Mouse (Mus musculus): ENCODE measurements around the gene Lta. TPM values are rescaled to one million over a fixed set of nuclear protein-coding genes. Genes with fewer than 3 reads are reported as not detected.

Lta gene
- polyA plus RNA-seq, 1 experiment from 2014 or later, result not detected

DNA sequence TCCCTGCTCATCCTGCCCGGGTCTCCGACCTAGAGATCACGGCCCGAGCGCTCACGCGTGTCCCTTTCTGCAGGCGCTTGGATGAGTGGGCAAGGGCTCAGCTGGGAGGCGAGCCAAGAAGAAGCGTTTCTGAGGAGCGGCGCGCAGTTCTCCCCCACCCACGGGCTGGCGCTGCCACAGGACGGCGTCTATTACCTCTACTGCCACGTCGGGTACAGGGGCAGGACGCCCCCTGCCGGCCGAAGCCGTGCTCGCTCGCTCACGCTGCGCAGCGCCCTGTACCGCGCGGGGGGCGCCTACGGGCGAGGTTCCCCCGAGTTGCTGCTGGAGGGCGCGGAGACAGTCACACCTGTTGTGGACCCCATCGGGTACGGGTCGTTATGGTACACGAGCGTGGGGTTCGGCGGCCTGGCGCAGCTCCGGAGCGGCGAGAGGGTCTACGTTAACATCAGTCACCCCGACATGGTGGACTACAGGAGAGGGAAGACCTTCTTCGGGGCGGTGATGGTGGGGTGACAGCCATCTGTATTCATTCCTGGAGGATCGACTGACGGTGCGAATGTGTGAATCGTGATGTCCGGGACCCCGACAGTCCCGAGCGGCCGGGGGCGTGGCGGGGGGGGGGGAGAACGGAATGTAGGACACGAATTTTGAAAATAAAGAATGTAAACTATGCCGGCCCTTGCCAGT lies 9.4 kb downstream of the Lta start:
- TF ChIP-seq CTCF (IDR thresholded peaks at IDR 0.05; ENCODE audit: low read depth), result peak; percentile 87
- Histone ChIP-seq H3K9ac (ENCODE audit: low read depth, low read length) (peak overlapping the region; percentile 56), H3K4me2 (ENCODE audit: low read length) (peak overlapping the region; percentile 91), H3K4me1 (replicated peaks; ENCODE audit: insufficient read depth, low read length) (peaks cover 3% of the 10 kb centered on the region; the same call in 1 of the 2 replicates), H3K36me3 (ENCODE audit: insufficient read depth, low read length) (no peaks in the 10 kb centered on the region), H3K27me3 (ENCODE audit: insufficient read depth, low read length) (peaks cover 7% of the 10 kb centered on the region; the same call in 1 of the 2 replicates), H3K9me3 (replicated peaks; ENCODE audit: low read length) (no peaks in the 10 kb centered on the region), H3K27ac (no peak overlapping the region), H3K4me3 (replicated peaks; ENCODE audit: low read depth, low read length) (peak overlapping the region; percentile 43)
- peak; percentile 77 for DNase-seq (ENCODE audit: low spot score)
- peak; percentile 74 for ATAC-seq (replicated peaks; ENCODE audit: low FRiP score, low read depth)
- 1% methylated on average over 66 of the region's 66 CpGs for WGBS

DNA sequence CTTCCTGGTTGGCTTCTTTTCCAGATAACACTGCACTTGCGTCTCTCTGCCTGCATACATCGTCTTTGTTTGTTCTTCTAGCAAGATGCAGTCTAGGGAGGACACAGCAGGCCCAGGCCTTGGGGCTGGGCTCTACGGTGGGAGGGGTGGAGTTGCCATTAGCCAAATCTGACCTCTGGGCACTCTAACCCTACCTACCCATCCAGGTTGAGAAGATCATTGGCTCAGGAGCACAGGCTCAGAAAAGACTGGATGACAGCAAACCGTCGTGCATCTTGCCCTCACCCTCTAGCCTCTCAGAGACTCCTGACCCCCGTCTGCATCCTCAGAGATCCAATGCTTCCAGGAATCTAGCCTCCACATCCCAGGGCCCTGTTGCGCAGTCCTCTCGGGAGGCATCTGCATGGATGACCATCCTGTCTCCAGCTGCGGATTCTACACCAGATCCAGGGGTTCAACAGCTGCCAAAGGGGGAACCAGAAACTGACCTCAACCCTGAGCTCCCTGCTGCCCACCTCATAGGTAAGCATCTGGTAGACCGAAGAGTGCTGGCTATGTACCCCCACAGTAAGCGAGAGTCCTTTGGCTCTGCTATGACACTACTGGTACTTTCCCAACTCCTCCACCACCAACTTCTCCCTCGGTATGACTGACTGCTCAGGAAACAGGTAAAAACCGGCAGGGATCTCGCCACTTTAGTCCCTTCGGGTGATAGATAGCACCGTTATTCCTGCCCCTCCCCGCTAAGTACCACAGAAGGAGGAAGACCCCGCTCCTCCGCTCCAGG lies 10.1 kb downstream of the Lta start:
- 0 out of 2 replicates have a peak overlapping the region, but pooled peaks have one; percentile 10 for H3K9ac ChIP-seq (ENCODE audit: low read depth, low read length)
- H3K36me3 ChIP-seq (ENCODE audit: insufficient read depth, low read length), result no peaks in the 10 kb centered on the region
- ATAC-seq (replicated peaks; ENCODE audit: low FRiP score, low read depth), result no peak
- no peak overlapping the region for H3K27ac ChIP-seq
- H3K4me1 ChIP-seq (replicated peaks; ENCODE audit: insufficient read depth, low read length), result peaks cover 3% of the 10 kb centered on the region; the same call in 1 of the 2 replicates
- H3K4me3 ChIP-seq (replicated peaks; ENCODE audit: low read depth, low read length), result peak overlapping the region; percentile 43
- DNase-seq (ENCODE audit: low spot score), result no peak
- peaks cover 7% of the 10 kb centered on the region; the same call in 1 of the 2 replicates for H3K27me3 ChIP-seq (ENCODE audit: insufficient read depth, low read length)
- TF ChIP-seq CTCF (IDR thresholded peaks at IDR 0.05; ENCODE audit: low read depth), result no peak
- peak overlapping the region; percentile 91 for H3K4me2 ChIP-seq (ENCODE audit: low read length)
- WGBS, result 38% methylated on average over 19 of the region's 19 CpGs
- H3K9me3 ChIP-seq (replicated peaks; ENCODE audit: low read length), result no peaks in the 10 kb centered on the region

DNA sequence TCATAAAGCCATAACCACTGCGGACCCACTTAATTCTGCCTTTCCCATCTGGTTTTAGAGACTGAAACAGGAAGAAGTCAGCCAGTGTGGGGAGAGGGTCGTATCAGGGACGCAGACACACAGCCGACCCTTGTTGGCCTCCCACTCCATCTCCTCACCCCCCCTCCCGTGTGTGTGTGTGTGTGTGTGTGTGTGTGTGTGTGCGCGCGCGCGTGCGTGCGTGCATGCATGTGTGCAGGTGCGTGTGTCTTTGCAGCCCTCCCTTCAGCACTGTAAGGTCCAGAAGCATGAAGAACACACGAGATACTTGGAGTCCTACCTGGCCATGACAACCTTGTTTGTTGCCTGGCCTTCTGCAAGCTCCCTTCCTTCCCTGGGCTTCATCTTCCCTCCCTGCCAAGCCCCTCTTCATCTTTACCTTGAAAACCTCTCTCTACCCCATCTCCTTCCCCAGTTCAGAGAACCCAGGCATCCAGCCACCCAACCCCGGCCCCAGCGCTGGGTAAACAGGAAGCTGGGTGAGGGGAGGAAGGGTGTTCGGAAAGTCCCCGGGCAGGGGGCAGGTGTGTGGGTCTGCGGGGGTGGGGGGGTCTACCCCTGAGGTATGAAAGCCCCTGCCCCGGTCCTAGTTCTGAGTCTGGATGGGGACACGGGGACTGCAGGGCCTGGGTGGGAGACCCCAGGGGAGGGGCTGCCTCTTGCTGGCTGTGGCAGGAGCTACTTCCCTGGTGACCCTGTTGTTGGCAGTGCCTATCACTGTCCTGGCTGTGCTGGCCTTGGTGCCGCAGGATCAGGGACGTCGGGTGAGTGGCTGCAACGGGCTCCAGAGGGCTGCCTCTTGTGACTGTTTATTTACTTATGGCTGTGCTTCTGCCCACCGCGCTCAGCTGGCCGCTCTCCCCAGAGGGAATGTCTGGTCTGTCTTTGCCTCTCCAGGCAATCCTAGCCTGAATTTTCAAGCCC lies 11.0 kb downstream of the Lta start, which contains the start of gene Ltb:
Gene Ltb, plus strand, starts transcription at position 559 of the 963 bp plus-strand sequence.
- H3K4me3 ChIP-seq (replicated peaks; ENCODE audit: low read depth, low read length), result peak within 1 kb of the TSS; percentile 43; the same call in 1 of the 2 replicates

GRCm38 (mm10) chr17:35192924-35193323 lies 12.2 kb downstream of the Lta start:
- no peaks in the 10 kb centered on the region for H3K9me3 ChIP-seq (replicated peaks; ENCODE audit: low read length)
- TF ChIP-seq CTCF (IDR thresholded peaks at IDR 0.05; ENCODE audit: low read depth), result no peak
- H3K4me3 ChIP-seq (replicated peaks; ENCODE audit: low read depth, low read length), result no peak overlapping the region
- ATAC-seq (replicated peaks; ENCODE audit: low FRiP score, low read depth) (no peak), DNase-seq (ENCODE audit: low spot score) (no peak)
- no peak overlapping the region for H3K9ac ChIP-seq (ENCODE audit: low read depth, low read length)
- 80% methylated on average over 5 of the region's 5 CpGs for whole genome bisulfite sequencing
- H3K4me1 ChIP-seq (replicated peaks; ENCODE audit: insufficient read depth, low read length), result peaks cover 3% of the 10 kb centered on the region; the same call in 1 of the 2 replicates
- H3K27ac ChIP-seq, result no peak overlapping the region
- no peaks in the 10 kb centered on the region for H3K36me3 ChIP-seq (ENCODE audit: insufficient read depth, low read length)
- H3K27me3 ChIP-seq (ENCODE audit: insufficient read depth, low read length), result peaks cover 7% of the 10 kb centered on the region; the same call in 1 of the 2 replicates
- no peak overlapping the region for H3K4me2 ChIP-seq (ENCODE audit: low read length)

More for the DNA sequence above, 11.0 kb downstream of the Lta start, which contains the start of gene Ltb:
- Histone ChIP-seq H3K9me3 (replicated peaks; ENCODE audit: low read length) (no peaks in the 10 kb centered on the region), H3K27ac (no peak within 1 kb of the TSS), H3K4me1 (replicated peaks; ENCODE audit: insufficient read depth, low read length) (peaks cover 3% of the 10 kb centered on the region; the same call in 1 of the 2 replicates), H3K4me2 (ENCODE audit: low read length) (peak within 1 kb of the TSS; percentile 91), H3K36me3 (ENCODE audit: insufficient read depth, low read length) (no peaks in the 10 kb centered on the region), H3K27me3 (ENCODE audit: insufficient read depth, low read length) (peaks cover 7% of the 10 kb centered on the region; the same call in 1 of the 2 replicates), H3K9ac (ENCODE audit: low read depth, low read length) (0 out of 2 replicates have a peak within 1 kb of the TSS, but pooled peaks have one; percentile 10)
- no peak for TF ChIP-seq CTCF (IDR thresholded peaks at IDR 0.05; ENCODE audit: low read depth)
- WGBS, result 59% methylated on average over 28 of the region's 28 CpGs
- 0 out of 2 replicates have a peak, but pooled peaks have one; percentile 11 for ATAC-seq (replicated peaks; ENCODE audit: low FRiP score, low read depth)
- no peak for DNase-seq (ENCODE audit: low spot score)

DNA sequence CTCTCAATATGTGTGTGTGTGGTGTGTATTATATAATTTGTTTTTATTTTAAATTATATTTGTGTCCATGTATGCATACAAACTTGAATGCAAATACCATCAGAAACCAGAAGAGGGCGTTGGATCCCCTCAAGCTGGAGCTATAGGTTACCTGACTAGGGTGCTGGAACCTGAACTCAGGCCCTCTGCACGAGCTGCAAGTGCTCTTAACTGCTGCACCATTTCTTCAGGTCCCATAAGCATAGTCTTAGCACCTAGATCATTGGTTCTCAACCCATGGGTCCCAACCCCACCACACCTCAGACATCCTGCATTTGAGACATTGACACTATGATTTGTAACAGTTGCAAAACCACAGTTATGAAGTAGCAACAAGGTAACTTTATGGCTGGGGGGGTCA lies 13.4 kb downstream of the Lta start:
- WGBS, result 64% methylated on average over 2 of the region's 2 CpGs

More for the DNA sequence above, 13.4 kb downstream of the Lta start:
- Histone ChIP-seq H3K36me3 (ENCODE audit: insufficient read depth, low read length) (no peaks in the 10 kb centered on the region), H3K27me3 (ENCODE audit: insufficient read depth, low read length) (peaks cover 7% of the 10 kb centered on the region; the same call in 1 of the 2 replicates), H3K9ac (ENCODE audit: low read depth, low read length) (no peak overlapping the region), H3K4me2 (ENCODE audit: low read length) (no peak overlapping the region), H3K4me1 (replicated peaks; ENCODE audit: insufficient read depth, low read length) (peaks cover 3% of the 10 kb centered on the region; the same call in 1 of the 2 replicates), H3K4me3 (replicated peaks; ENCODE audit: low read depth, low read length) (no peak overlapping the region), H3K9me3 (replicated peaks; ENCODE audit: low read length) (no peaks in the 10 kb centered on the region), H3K27ac (no peak overlapping the region)
- 0 out of 2 replicates have a peak, but pooled peaks have one; percentile 10 for TF ChIP-seq CTCF (IDR thresholded peaks at IDR 0.05; ENCODE audit: low read depth)
- ATAC-seq (replicated peaks; ENCODE audit: low FRiP score, low read depth) (no peak), DNase-seq (ENCODE audit: low spot score) (no peak)

Data from kidney, postnatal 0 days (tissue).